Mouse (Mus musculus) bone marrow, adult 2 months (tissue): ENCODE data around the gene Rnf169.

Source experiments
- CTCF ChIP-seq: fragments of 200-500 bp; IDR thresholded peaks from 2 replicates; pipeline ENCODE4 v1.5.1; 2011; ENCODE audit warnings: low read length, control low read depth; ENCODE audit not compliant: control insufficient read depth, insufficient read depth
- POLR2A ChIP-seq: fragments of 200-500 bp; IDR thresholded peaks from 2 replicates; pipeline ENCODE4 v1.6.1; 2011; ENCODE audit warnings: low read depth, mild to moderate bottlenecking, control low read depth, low read length, borderline replicate concordance; ENCODE audit not compliant: control insufficient read depth

GRCm38 (mm10) chr7:100003781-100004180 is 23.5 kb upstream of the Rnf169 start:
- TF ChIP-seq CTCF (peak; percentile 79), POLR2A (no peak)
